Mouse (Mus musculus): ENCODE measurements around the gene Ankrd23. TPM values are rescaled to one million over a fixed set of nuclear protein-coding genes. Genes with fewer than 3 reads are reported as not detected.

The Ankrd23 gene
- total and polyA plus RNA-seq, 3 experiments, result 2.9 to 3.7 TPM; not detected in 1

- H3K9ac ChIP-seq (ENCODE audit: control insufficient read depth, low read depth, low read length, poor library complexity, severe bottlenecking), result no peak overlapping the region
- DNase-seq (ENCODE audit: low read depth, low spot score), result no peak
- TF ChIP-seq EP300 (IDR thresholded peaks at IDR 0.05; ENCODE audit: low read depth in 1 of 2, low read length in 2 of 2) (no peak), JUND (IDR thresholded peaks at IDR 0.05; ENCODE audit: low read depth, low read length) (no peak), SIN3A (IDR thresholded peaks at IDR 0.05; ENCODE audit: low read length) (no peak), RAD21 (IDR thresholded peaks at IDR 0.05; ENCODE audit: low read depth, low read length) (no peak), HCFC1 (IDR thresholded peaks at IDR 0.05; ENCODE audit: low read depth, low read length) (no peak), USF1 (IDR thresholded peaks at IDR 0.05; ENCODE audit: low read depth, low read length) (no peak), CHD2 (IDR thresholded peaks at IDR 0.05; ENCODE audit: low read length) (no peak), UBTF (IDR thresholded peaks at IDR 0.05; ENCODE audit: borderline replicate concordance, insufficient read depth, low read depth, low read length) (no peak)
- H3K79me2 ChIP-seq (ENCODE audit: control insufficient read depth, insufficient read depth, low read length, poor library complexity), result peaks cover 1% of the 10 kb centered on the region; the same call in 1 of the 2 replicates
- H3K4me3 ChIP-seq (ENCODE audit: control insufficient read depth in 1 of 2, insufficient read depth in 1 of 2, low read depth in 2 of 2, low read length in 2 of 2), result no peak overlapping the region
- no peaks in the 10 kb centered on the region for H3K27me3 ChIP-seq (ENCODE audit: control insufficient read depth in 1 of 2, insufficient read depth in 2 of 2, low read length in 2 of 2)
- H3K9me3 ChIP-seq (replicated peaks; ENCODE audit: insufficient read depth, low read length), result no peaks in the 10 kb centered on the region
- no peaks in the 10 kb centered on the region; a peak in 2 of 4 replicates for H3K4me1 ChIP-seq (ENCODE audit: control insufficient read depth in 1 of 2, insufficient read depth in 2 of 2, low read length in 2 of 2)
- H3K36me3 ChIP-seq (ENCODE audit: control insufficient read depth in 1 of 2, insufficient read depth in 2 of 2, low read length in 2 of 2), result no peaks in the 10 kb centered on the region; a peak in 1 of 4 replicates
- H3K27ac ChIP-seq (ENCODE audit: control insufficient read depth, low read depth, low read length), result no peak overlapping the region
These were observed 4.1 kb upstream of the Ankrd23 start for GRCm38 (mm10) chr1:36540807-36541206.

- Histone ChIP-seq H3K36me3 (ENCODE audit: control insufficient read depth in 1 of 2, insufficient read depth in 2 of 2, low read length in 2 of 2) (no peaks in the 10 kb centered on the region; a peak in 1 of 4 replicates), H3K9me3 (replicated peaks; ENCODE audit: insufficient read depth, low read length) (no peaks in the 10 kb centered on the region), H3K27ac (ENCODE audit: control insufficient read depth, low read depth, low read length) (no peak overlapping the region), H3K27me3 (ENCODE audit: control insufficient read depth in 1 of 2, insufficient read depth in 2 of 2, low read length in 2 of 2) (no peaks in the 10 kb centered on the region), H3K9ac (ENCODE audit: control insufficient read depth, low read depth, low read length, poor library complexity, severe bottlenecking) (no peak overlapping the region), H3K4me3 (ENCODE audit: control insufficient read depth in 1 of 2, insufficient read depth in 1 of 2, low read depth in 2 of 2, low read length in 2 of 2) (no peak overlapping the region), H3K79me2 (ENCODE audit: control insufficient read depth, insufficient read depth, low read length, poor library complexity) (peaks cover 1% of the 10 kb centered on the region; the same call in 1 of the 2 replicates), H3K4me1 (ENCODE audit: control insufficient read depth in 1 of 2, insufficient read depth in 2 of 2, low read length in 2 of 2) (no peaks in the 10 kb centered on the region)
- TF ChIP-seq ZMIZ1 (IDR thresholded peaks at IDR 0.05; ENCODE audit: low read depth, low read length) (no peak), USF2 (IDR thresholded peaks at IDR 0.05; ENCODE audit: borderline replicate concordance in 1 of 2, insufficient read depth in 1 of 2, low read depth in 1 of 2, low read length in 2 of 2) (no peak), MAX (IDR thresholded peaks at IDR 0.05; ENCODE audit: low read length) (no peak), ETS1 (IDR thresholded peaks at IDR 0.05; ENCODE audit: low read depth, low read length) (no peak), ZC3H11A (IDR thresholded peaks at IDR 0.05; ENCODE audit: low read depth, low read length) (no peak), MAZ (IDR thresholded peaks at IDR 0.05; ENCODE audit: low read depth, low read length) (no peak), MEF2A (IDR thresholded peaks at IDR 0.05; ENCODE audit: extremely low read depth, insufficient replicate concordance, low read depth, low read length, poor library complexity, severe bottlenecking) (no peak), UBTF (IDR thresholded peaks at IDR 0.05; ENCODE audit: borderline replicate concordance, insufficient read depth, low read depth, low read length) (no peak), SMC3 (IDR thresholded peaks at IDR 0.05; ENCODE audit: low read depth, low read length) (no peak), MXI1 (IDR thresholded peaks at IDR 0.05; ENCODE audit: low read depth, low read length) (no peak), NRF1 (IDR thresholded peaks at IDR 0.05; ENCODE audit: insufficient read depth, low read depth, low read length, poor library complexity, severe bottlenecking) (no peak), KAT2A (conservative IDR thresholded peaks at IDR 0.05; ENCODE audit: low read depth, low read length) (no peak), MAFK (IDR thresholded peaks at IDR 0.05; ENCODE audit: borderline replicate concordance, low read depth, low read length) (no peak), POLR2AphosphoS2 (IDR thresholded peaks at IDR 0.05; ENCODE audit: low read length) (no peak), RCOR1 (IDR thresholded peaks at IDR 0.05; ENCODE audit: low read depth, low read length) (no peak), MYB (IDR thresholded peaks at IDR 0.05; ENCODE audit: low read depth, low read length) (no peak), MYC (IDR thresholded peaks at IDR 0.05; ENCODE audit: low read depth, low read length) (no peak), CHD1 (IDR thresholded peaks at IDR 0.05; ENCODE audit: low read depth, low read length) (no peak), NELFE (IDR thresholded peaks at IDR 0.05; ENCODE audit: low read depth, low read length) (no peak), RAD21 (IDR thresholded peaks at IDR 0.05; ENCODE audit: low read depth, low read length) (no peak)
- no peak for DNase-seq (ENCODE audit: low read depth, low spot score)
These were observed 3.4 kb upstream of the Ankrd23 start for GRCm38 (mm10) chr1:36540132-36540531.

All from MEL (cell line).